Comparison of ENCODE assay signal across 8 mouse cellular contexts in genomic region chr16:4963797-4964709, GRCm38 (mm10). TPM values are rescaled to one million over a fixed set of nuclear protein-coding genes. Genes with fewer than 3 reads are reported as not detected.
DNase-seq lines count a peak whose midpoint lies in the region; ATAC-seq and TF ChIP-seq lines count a peak whose summit lies in the region.

Gene Anks3, minus strand, starts transcription at chr16:4964205.

- peak within 1 kb of the TSS; percentile 40 for H3K27ac ChIP-seq in bone marrow macrophage, adult 2 months (ENCODE audit: insufficient read depth, low read depth, low read length)
- no peak within 1 kb of the TSS; the same call in 1 of the 2 replicates for H3K27ac ChIP-seq in embryonic fibroblast, embryonic 13.5 days (ENCODE audit: insufficient read depth, low read length)
- H3K27ac ChIP-seq in heart, embryonic 10.5 days = peak within 1 kb of the TSS; percentile 85
- peak within 1 kb of the TSS; percentile 78 for H3K27ac ChIP-seq in kidney, embryonic 15.5 days

- peak; percentile 99 for ATAC-seq in kidney, embryonic 15.5 days (replicated peaks; ENCODE audit: low FRiP score)
- ATAC-seq in monocyte, adult 5-6 weeks (replicated peaks; ENCODE audit: insufficient number of reproducible peaks, low FRiP score, low TSS enrichment, poor library complexity, severe bottlenecking) = peak; percentile 91

- H3K27me3 ChIP-seq in heart, embryonic 10.5 days (ENCODE audit: insufficient read depth, poor library complexity, severe bottlenecking) = no peaks in the 10 kb centered on the region
- no peaks in the 10 kb centered on the region for H3K27me3 ChIP-seq in kidney, embryonic 15.5 days

- DNase-seq in A20 (ENCODE audit: low read depth, low spot score) (peak; percentile 96), liver (peak; percentile 93)
- peak; percentile 99 for DNase-seq in heart, embryonic 10.5 days (ENCODE audit: low spot score)
- DNase-seq in spleen, postnatal 4 days (ENCODE audit: low spot score in 2 of 2) = peak; percentile 92 to 95

- no peak for TF ChIP-seq POLR2A in bone marrow macrophage, adult 2 months (IDR thresholded peaks at IDR 0.05; ENCODE audit: borderline replicate concordance, low read depth, low read length)
- peak; percentile 82 for TF ChIP-seq POLR2A in embryonic fibroblast, embryonic 13.5 days (IDR thresholded peaks at IDR 0.05; ENCODE audit: low read depth, low read length)

- H3K4me2 ChIP-seq in kidney, embryonic 15.5 days = peak within 1 kb of the TSS; percentile 72

- no peak for TF ChIP-seq CTCF in bone marrow macrophage, adult 2 months (IDR thresholded peaks at IDR 0.05; ENCODE audit: low read depth, low read length)
- no peak for TF ChIP-seq CTCF in embryonic fibroblast, embryonic 13.5 days (IDR thresholded peaks at IDR 0.05; ENCODE audit: borderline replicate concordance, insufficient read depth, low read length)

- H3K4me1 ChIP-seq in bone marrow macrophage, adult 2 months (ENCODE audit: control insufficient read depth, insufficient read depth, low read length) = peaks cover 38% of the 10 kb centered on the region
- H3K4me1 ChIP-seq in embryonic fibroblast, embryonic 13.5 days (ENCODE audit: control insufficient read depth, insufficient read depth, low read length) = peaks cover 5% of the 10 kb centered on the region
- peaks cover 23% of the 10 kb centered on the region for H3K4me1 ChIP-seq in heart, embryonic 10.5 days
- peaks cover 19% of the 10 kb centered on the region for H3K4me1 ChIP-seq in kidney, embryonic 15.5 days

- under 1% methylated on average over 76 of the region's 76 CpGs for WGBS in heart, embryonic 10.5 days
- WGBS in kidney, embryonic 15.5 days = under 1% methylated on average over 71 of the region's 76 CpGs

- H3K36me3 ChIP-seq in heart, embryonic 10.5 days = peaks cover 13% of the 10 kb centered on the region
- H3K36me3 ChIP-seq in kidney, embryonic 15.5 days = peaks cover 14% of the 10 kb centered on the region

- peak within 1 kb of the TSS; percentile 77 for H3K9ac ChIP-seq in kidney, embryonic 15.5 days

- H3K9me3 ChIP-seq in heart, embryonic 10.5 days = no peaks in the 10 kb centered on the region
- H3K9me3 ChIP-seq in kidney, embryonic 15.5 days (replicated peaks) = no peaks in the 10 kb centered on the region

- H3K4me3 ChIP-seq in bone marrow macrophage, adult 2 months (ENCODE audit: insufficient read depth, low read length) = peak within 1 kb of the TSS; percentile 85
- H3K4me3 ChIP-seq in embryonic fibroblast, embryonic 13.5 days (ENCODE audit: insufficient read depth, low read length) = peak within 1 kb of the TSS; percentile 94
- peak within 1 kb of the TSS; percentile 96 for H3K4me3 ChIP-seq in heart, embryonic 10.5 days
- H3K4me3 ChIP-seq in kidney, embryonic 15.5 days (replicated peaks) = peak within 1 kb of the TSS; percentile 83

RNA-seq across cellular contexts. Expression of gene Anks3, which starts in this region (rescaled TPM):
- 44.1 and 44.2 TPM in 2 replicates for polyA plus RNA-seq in bone marrow macrophage, adult 2 months (2012; ENCODE audit: insufficient read depth, insufficient read length, missing spikeins)
- 32.3 and 41.4 TPM in 2 replicates for polyA plus RNA-seq in embryonic fibroblast, embryonic 13.5 days (2011; ENCODE audit: insufficient read length, low read depth, missing spikeins)
- polyA plus RNA-seq in heart, embryonic 10.5 days (2016; fragmentation: Nextera tagmentation; extraction: Ambion mirVana) = 38.5 and 44.4 TPM in 2 replicates
- 59.7 and 69.3 TPM in 2 replicates for polyA plus RNA-seq in kidney, embryonic 15.5 days (2015; fragmentation: Nextera tagmentation; extraction: Ambion mirVana)
- 54.3 to 76.7 TPM (median 64.0 TPM) in 3 replicates for total RNA-seq in monocyte, adult 5-6 weeks (2017)
